Mouse (Mus musculus) embryonic facial prominence, embryonic 11.5 days (tissue): ENCODE results near the gene Tma7. TPM values are rescaled to one million over a fixed set of nuclear protein-coding genes. Genes with fewer than 3 reads are reported as not detected.

Source experiments
- ATAC-seq: fragments of 200-750 bp; cut with Nextera tagmentation; replicated peaks from 2 replicates; pipeline ENCODE4 v1.8.0; 2017; ENCODE audit warnings: low read depth; ENCODE audit not compliant: insufficient number of reproducible peaks, low FRiP score, low TSS enrichment
- DNase-seq: peaks from one replicate; pipeline ENCODE4 v3.0.0-alpha.2; 2015; ENCODE audit warnings: low spot score
- H3K27ac ChIP-seq: fragments of 300-500 bp; sonication (generic); replicated peaks from 2 replicates; pipeline ENCODE4 v1.5.1; 2014; ENCODE audit warnings: mild to moderate bottlenecking, low read depth, low read length, control low read depth
- H3K27me3 ChIP-seq: fragments of 300-500 bp; sonication (generic); 2 replicates; pipeline ENCODE4 v1.6.1; 2014; ENCODE audit warnings: mild to moderate bottlenecking, low read length, moderate library complexity, mixed read lengths; ENCODE audit not compliant: control insufficient read depth, insufficient read depth
- H3K36me3 ChIP-seq: fragments of 300-500 bp; sonication (generic); replicated peaks from 2 replicates; pipeline ENCODE4 v1.6.1; 2014; ENCODE audit warnings: low read depth, mild to moderate bottlenecking, low read length, moderate library complexity, mixed read lengths; ENCODE audit not compliant: control insufficient read depth, insufficient read depth
- H3K4me1 ChIP-seq: fragments of 300-500 bp; sonication (generic); 2 replicates; pipeline ENCODE4 v1.6.1; 2014; ENCODE audit warnings: low read length, mixed read lengths; ENCODE audit not compliant: control insufficient read depth, insufficient read depth
- H3K4me2 ChIP-seq: fragments of 300-500 bp; sonication (generic); 2 replicates; pipeline ENCODE4 v1.6.1; 2014; ENCODE audit warnings: low read depth, mild to moderate bottlenecking, control low read depth, low read length, moderate library complexity
- H3K4me3 ChIP-seq: fragments of 300-500 bp; sonication (generic); 2 replicates; pipeline ENCODE4 v1.5.1; 2014; ENCODE audit warnings: low read depth, low read length, control low read depth
- H3K9ac ChIP-seq: fragments of 300-500 bp; sonication (generic); replicated peaks from 2 replicates; pipeline ENCODE4 v1.6.1; 2014; ENCODE audit warnings: mild to moderate bottlenecking, control low read depth, low read length
- H3K9me3 ChIP-seq: fragments of 300-500 bp; sonication (generic); replicated peaks from 2 replicates; pipeline ENCODE4 v1.6.1; 2016; ENCODE audit warnings: mild to moderate bottlenecking, low read length, inconsistent platforms, mixed read lengths; ENCODE audit not compliant: control insufficient read depth
- WGBS: fragments of 180-500 bp; shearing (Covaris S2); extraction: QIAGEN DNeasy Blood & Tissue Kit; methylation state at CpG from one replicate; pipeline ENCODE4 v1.1.7; 2014; 5-methylcytosine and 5-hydroxymethylcytosine counted together
- polyA plus RNA-seq: library from polyadenylated mRNA; unstranded; fragments of >200 nt; fragmentation: Nextera tagmentation; extraction: Ambion mirVana; gene quantifications from 2 replicates; pipeline ENCODE4 v1.2.1, GENCODE M21; 2014

The Tma7 gene
- polyA plus RNA-seq, 1 experiment from 2014 or later, result 898 TPM

- H3K36me3 ChIP-seq, result peaks cover 27% of the 10 kb centered on the region
- DNase-seq, result no peak
- no peak overlapping the region for H3K9ac ChIP-seq
- H3K27ac ChIP-seq, result no peak overlapping the region
- H3K27me3 ChIP-seq, result no peaks in the 10 kb centered on the region
- no peak for ATAC-seq
- no peaks in the 10 kb centered on the region for H3K9me3 ChIP-seq
- H3K4me1 ChIP-seq, result no peaks in the 10 kb centered on the region
- WGBS, result 94% methylated on average over 9 of the region's 9 CpGs
- no peak overlapping the region for H3K4me2 ChIP-seq
- H3K4me3 ChIP-seq, result no peak overlapping the region
These were observed 29.2 kb upstream of the Tma7 start for GRCm38 (mm10) chr9:109111591-109111990.

- Histone ChIP-seq H3K27me3 (no peaks in the 10 kb centered on the region), H3K9me3 (no peaks in the 10 kb centered on the region), H3K36me3 (peaks cover 25% of the 10 kb centered on the region), H3K9ac (no peak overlapping the region), H3K27ac (no peak overlapping the region), H3K4me3 (no peak overlapping the region), H3K4me1 (no peaks in the 10 kb centered on the region), H3K4me2 (no peak overlapping the region)
- WGBS, result 88% methylated on average over 4 of the region's 4 CpGs
- DNase-seq (no peak), ATAC-seq (no peak)
These were observed 28.7 kb upstream of the Tma7 start for GRCm38 (mm10) chr9:109111101-109111500.

DNA sequence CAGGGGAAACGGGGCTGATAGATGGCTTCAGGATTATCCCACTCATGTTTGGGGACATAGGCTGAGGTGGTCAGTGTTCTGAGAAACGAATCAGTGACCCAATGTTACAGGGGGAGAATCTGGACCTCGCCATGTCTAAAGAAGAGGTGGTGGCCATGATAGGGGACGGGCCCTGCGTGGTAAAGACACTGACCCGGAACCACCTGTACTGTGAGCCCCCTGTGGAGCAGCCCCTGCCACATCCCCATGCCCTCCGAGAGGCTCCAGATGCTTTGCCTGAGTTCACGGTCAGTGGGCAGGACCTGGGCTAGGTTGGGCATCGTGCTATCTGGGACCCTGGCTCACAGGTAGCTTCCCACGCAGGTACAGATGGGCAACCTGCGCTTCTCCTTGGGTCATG is 27.9 kb upstream of the Tma7 start:
- Histone ChIP-seq H3K27me3 (no peaks in the 10 kb centered on the region), H3K4me3 (no peak overlapping the region), H3K4me2 (no peak overlapping the region), H3K36me3 (peaks cover 25% of the 10 kb centered on the region), H3K27ac (no peak overlapping the region), H3K9me3 (no peaks in the 10 kb centered on the region), H3K9ac (no peak overlapping the region), H3K4me1 (no peaks in the 10 kb centered on the region)
- no peak for ATAC-seq
- no peak for DNase-seq
- 94% methylated on average over 11 of the region's 11 CpGs for WGBS

DNA sequence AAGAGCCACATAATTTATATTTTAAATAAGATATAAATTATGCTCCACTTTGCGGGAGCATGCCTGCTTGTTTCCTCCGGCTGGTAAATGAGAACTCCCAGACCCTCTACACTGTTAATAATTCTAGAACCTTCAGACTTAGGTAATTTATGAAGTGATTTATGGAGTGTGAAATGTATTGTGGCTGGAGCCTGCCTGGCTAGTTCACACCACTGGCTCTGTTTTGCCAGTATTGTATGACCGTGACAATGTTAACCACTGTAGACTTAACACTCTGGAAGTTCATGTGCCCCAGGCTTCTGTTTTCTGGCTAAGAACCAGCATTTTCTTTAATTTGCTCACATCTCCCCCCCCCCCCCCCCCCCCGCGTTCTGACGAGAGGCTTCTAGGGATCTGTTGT is 25.0 kb upstream of the Tma7 start:
- Histone ChIP-seq H3K9ac (no peak overlapping the region), H3K27me3 (no peaks in the 10 kb centered on the region), H3K4me3 (no peak overlapping the region), H3K4me2 (no peak overlapping the region), H3K36me3 (peaks cover 25% of the 10 kb centered on the region), H3K27ac (no peak overlapping the region), H3K9me3 (no peaks in the 10 kb centered on the region), H3K4me1 (no peaks in the 10 kb centered on the region)
- DNase-seq (no peak), ATAC-seq (no peak)
- 90% methylated on average over 4 of the region's 6 CpGs for WGBS

DNA sequence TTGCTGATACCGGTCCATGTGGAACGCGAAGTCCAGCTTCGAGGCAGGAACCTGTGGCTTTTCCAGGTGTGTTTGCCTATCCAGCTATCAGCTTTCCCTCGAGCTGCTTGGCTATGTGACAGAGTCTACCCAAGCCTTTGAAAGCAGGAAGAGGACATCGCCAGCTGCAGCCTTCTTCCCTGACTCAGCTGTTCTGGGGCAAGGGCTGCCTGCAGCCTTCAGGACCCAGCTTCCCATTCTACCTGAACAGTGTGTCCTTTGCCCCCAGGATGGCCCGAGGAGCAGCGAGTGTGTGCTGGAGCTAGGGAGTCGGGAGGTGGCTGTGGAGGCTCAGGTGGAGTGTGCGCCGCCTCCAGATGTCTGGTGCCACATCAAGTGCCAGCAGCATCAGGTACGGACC is 23.3 kb upstream of the Tma7 start:
- Histone ChIP-seq H3K36me3 (peaks cover 17% of the 10 kb centered on the region), H3K9ac (no peak overlapping the region), H3K27me3 (no peaks in the 10 kb centered on the region), H3K4me1 (no peaks in the 10 kb centered on the region), H3K4me2 (no peak overlapping the region), H3K9me3 (no peaks in the 10 kb centered on the region), H3K27ac (no peak overlapping the region), H3K4me3 (no peak overlapping the region)
- ATAC-seq, result no peak
- WGBS, result 90% methylated on average over 12 of the region's 12 CpGs
- no peak for DNase-seq

- 81% methylated on average over 12 of the region's 12 CpGs for WGBS
- peaks cover 14% of the 10 kb centered on the region for H3K36me3 ChIP-seq
These were observed 22.6 kb upstream of the Tma7 start for GRCm38 (mm10) chr9:109105011-109105410.

DNA sequence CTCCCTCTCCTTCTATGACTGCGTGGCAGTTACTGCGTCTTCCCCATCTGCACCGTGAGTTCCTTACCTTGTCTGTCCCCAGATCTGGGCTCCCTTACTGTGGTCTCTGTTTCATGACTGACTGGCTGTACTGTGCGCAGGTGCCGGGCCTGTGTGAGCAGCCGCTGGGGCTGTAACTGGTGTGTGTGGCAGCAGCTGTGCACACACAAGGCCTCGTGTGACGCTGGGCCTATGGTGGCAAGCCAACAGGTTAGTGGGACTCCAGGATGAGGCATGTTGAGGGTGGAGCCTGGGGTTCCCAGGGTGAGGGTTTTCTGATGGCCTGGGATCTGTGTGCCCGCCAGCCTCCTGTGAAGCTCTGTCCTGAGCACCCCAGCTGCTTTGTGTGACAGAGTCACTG is 21.7 kb upstream of the Tma7 start:
- H3K27me3 ChIP-seq, result no peaks in the 10 kb centered on the region
- H3K36me3 ChIP-seq, result peaks cover 14% of the 10 kb centered on the region
- H3K4me3 ChIP-seq, result no peak overlapping the region
- H3K27ac ChIP-seq, result no peak overlapping the region
- no peaks in the 10 kb centered on the region for H3K4me1 ChIP-seq
- ATAC-seq (no peak), DNase-seq (no peak)
- 96% methylated on average over 9 of the region's 9 CpGs for WGBS
- H3K4me2 ChIP-seq, result no peak overlapping the region
- H3K9me3 ChIP-seq, result no peaks in the 10 kb centered on the region
- H3K9ac ChIP-seq, result no peak overlapping the region

More at GRCm38 (mm10) chr9:109105011-109105410, 22.6 kb upstream of the Tma7 start:
- no peak for ATAC-seq
- no peak for DNase-seq
- Histone ChIP-seq H3K9me3 (no peaks in the 10 kb centered on the region), H3K4me2 (no peak overlapping the region), H3K27me3 (no peaks in the 10 kb centered on the region), H3K27ac (no peak overlapping the region), H3K4me1 (no peaks in the 10 kb centered on the region), H3K9ac (no peak overlapping the region), H3K4me3 (no peak overlapping the region)

GRCm38 (mm10) chr9:109103250-109103649 is 20.9 kb upstream of the Tma7 start:
- Histone ChIP-seq H3K27ac (no peak overlapping the region), H3K4me3 (no peak overlapping the region), H3K9ac (no peak overlapping the region), H3K4me2 (no peak overlapping the region), H3K36me3 (peaks cover 14% of the 10 kb centered on the region), H3K9me3 (no peaks in the 10 kb centered on the region), H3K27me3 (no peaks in the 10 kb centered on the region), H3K4me1 (no peaks in the 10 kb centered on the region)
- DNase-seq (no peak), ATAC-seq (no peak)
- 82% methylated on average over 7 of the region's 7 CpGs for whole genome bisulfite sequencing
